Mouse (Mus musculus) stomach, embryonic 16.5 days (tissue): ENCODE results near the gene Vangl1. TPM values are rescaled to one million over a fixed set of nuclear protein-coding genes. Genes with fewer than 3 reads are reported as not detected.

Experiments
- ATAC-seq: fragments of 200-750 bp; cut with Nextera tagmentation; 2 replicates; pipeline ENCODE4 v1.8.0; 2017; ENCODE audit warnings: moderate number of reproducible peaks, moderate TSS enrichment; ENCODE audit not compliant: insufficient read depth, low FRiP score
- H3K27ac ChIP-seq: fragments of 300-500 bp; sonication (generic); 2 replicates; pipeline ENCODE4 v1.5.1; 2014; ENCODE audit warnings: low read length
- H3K27me3 ChIP-seq: fragments of 300-500 bp; sonication (generic); 2 replicates; pipeline ENCODE4 v1.6.1; 2014; ENCODE audit warnings: low read length, control low read depth, mixed read lengths; ENCODE audit not compliant: control insufficient read depth, insufficient read depth
- H3K36me3 ChIP-seq: fragments of 300-500 bp; sonication (generic); 2 replicates; pipeline ENCODE4 v1.6.1; 2014; ENCODE audit warnings: low read length; ENCODE audit not compliant: control insufficient read depth, insufficient read depth
- H3K4me1 ChIP-seq: fragments of 300-500 bp; sonication (generic); 2 replicates; pipeline ENCODE4 v1.6.1; 2014; ENCODE audit warnings: low read length, control low read depth, mixed read lengths; ENCODE audit not compliant: control insufficient read depth, insufficient read depth
- H3K4me2 ChIP-seq: fragments of 300-500 bp; sonication (generic); 2 replicates; pipeline ENCODE4 v1.6.1; 2014; ENCODE audit warnings: low read depth, low read length, mixed read lengths
- H3K4me3 ChIP-seq: fragments of 300-500 bp; sonication (generic); replicated peaks from 2 replicates; pipeline ENCODE4 v1.5.1; 2014; ENCODE audit warnings: mild to moderate bottlenecking, low read length
- H3K9ac ChIP-seq: fragments of 300-500 bp; sonication (generic); 2 replicates; pipeline ENCODE4 v1.6.1; 2014; ENCODE audit warnings: low read length
- H3K9me3 ChIP-seq: fragments of 300-500 bp; sonication (generic); replicated peaks from 2 replicates; pipeline ENCODE4 v1.6.1; 2016; ENCODE audit warnings: low read length, control low read depth; ENCODE audit not compliant: control insufficient read depth
- WGBS: fragments of 180-500 bp; shearing (Covaris S2); extraction: QIAGEN DNeasy Blood & Tissue Kit; methylation state at CpG from one replicate; pipeline ENCODE4 v1.1.7; 2014; 5-methylcytosine and 5-hydroxymethylcytosine counted together
- polyA plus RNA-seq: library from polyadenylated mRNA; unstranded; fragments of >200 nt; fragmentation: Nextera tagmentation; extraction: Ambion mirVana; gene quantifications from 2 replicates; pipeline ENCODE4 v1.2.1, GENCODE M21; 2015

Vangl1 gene
- polyA plus RNA-seq, 1 experiment from 2014 or later: 30.7 TPM

DNA sequence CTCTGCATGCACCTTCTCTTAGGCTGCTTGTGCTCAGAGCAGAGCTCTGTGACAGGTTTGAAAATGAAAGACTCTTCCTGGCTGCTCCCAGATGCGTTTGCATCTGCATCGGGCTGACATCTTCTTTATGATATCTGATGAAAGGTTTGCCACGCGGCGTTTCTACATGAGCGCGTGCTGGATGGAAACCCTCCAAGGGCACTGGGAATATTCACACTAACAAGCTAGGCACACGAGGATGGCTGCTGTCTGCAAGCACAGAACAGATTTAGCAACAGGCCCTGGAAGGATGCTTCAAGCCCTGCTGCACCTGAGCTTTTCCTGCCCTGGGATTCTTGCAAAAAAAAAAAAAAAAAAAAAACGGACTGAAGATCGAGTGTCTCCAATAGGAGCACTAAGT, 67.3 kb downstream of the Vangl1 start:
- H3K27ac ChIP-seq: peak overlapping the region; percentile 95
- WGBS: 70% methylated on average over 10 of the region's 10 CpGs

DNA sequence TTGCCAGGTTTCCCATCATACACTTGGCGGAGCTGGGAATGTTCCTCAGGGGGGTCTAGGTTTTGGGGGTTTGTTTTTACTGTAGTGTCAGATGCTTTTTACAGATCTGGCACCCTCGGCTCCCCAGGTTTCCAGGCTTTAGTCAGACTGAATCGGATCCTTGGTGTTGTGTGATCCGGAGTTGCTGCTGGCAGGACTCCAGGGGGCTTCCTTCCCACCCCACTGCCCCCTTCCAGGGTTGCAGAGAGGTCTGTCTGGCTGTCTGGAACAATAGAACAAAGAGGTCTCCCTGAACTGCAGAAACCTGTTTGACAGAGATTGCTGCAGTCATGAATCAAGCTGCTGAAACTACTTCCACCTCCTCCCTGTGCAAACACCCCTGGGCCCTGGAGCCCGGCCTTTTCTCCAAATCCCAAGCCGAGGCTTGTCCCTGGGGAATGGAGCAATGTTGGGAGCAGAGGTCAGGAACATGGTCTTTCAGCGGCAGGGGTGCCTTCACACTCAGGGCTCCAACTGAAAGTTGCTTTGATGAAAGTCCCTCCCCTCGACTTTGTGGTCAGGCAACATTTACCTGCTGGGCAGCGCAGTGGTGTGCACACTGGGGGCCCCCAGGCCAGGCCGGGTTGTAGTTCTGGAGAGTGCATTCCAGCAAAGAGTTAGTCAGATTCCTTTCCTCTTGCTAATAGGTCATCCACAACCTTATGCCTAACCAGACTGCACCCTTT, 68.9 kb downstream of the Vangl1 start:
- H3K4me2 ChIP-seq: 0 out of 2 replicates have a peak overlapping the region, but pooled peaks have one; percentile 11
- peak; percentile 89 for ATAC-seq
- peak overlapping the region; percentile 95 for H3K27ac ChIP-seq
- 23% methylated on average over 10 of the region's 10 CpGs for WGBS
- H3K9ac ChIP-seq: peak overlapping the region; percentile 56; the same call in 1 of the 2 replicates
- no peaks in the 10 kb centered on the region for H3K36me3 ChIP-seq
- H3K4me3 ChIP-seq: no peak overlapping the region
- no peaks in the 10 kb centered on the region for H3K27me3 ChIP-seq
- peaks cover 18% of the 10 kb centered on the region for H3K4me1 ChIP-seq
- H3K9me3 ChIP-seq: no peaks in the 10 kb centered on the region

More for the DNA sequence above, 67.3 kb downstream of the Vangl1 start:
- Histone ChIP-seq H3K4me2 (no peak overlapping the region), H3K36me3 (no peaks in the 10 kb centered on the region), H3K4me3 (no peak overlapping the region), H3K4me1 (peaks cover 18% of the 10 kb centered on the region), H3K9me3 (no peaks in the 10 kb centered on the region), H3K9ac (peak overlapping the region; percentile 18; the same call in 1 of the 2 replicates), H3K27me3 (no peaks in the 10 kb centered on the region)
- no peak for ATAC-seq

DNA sequence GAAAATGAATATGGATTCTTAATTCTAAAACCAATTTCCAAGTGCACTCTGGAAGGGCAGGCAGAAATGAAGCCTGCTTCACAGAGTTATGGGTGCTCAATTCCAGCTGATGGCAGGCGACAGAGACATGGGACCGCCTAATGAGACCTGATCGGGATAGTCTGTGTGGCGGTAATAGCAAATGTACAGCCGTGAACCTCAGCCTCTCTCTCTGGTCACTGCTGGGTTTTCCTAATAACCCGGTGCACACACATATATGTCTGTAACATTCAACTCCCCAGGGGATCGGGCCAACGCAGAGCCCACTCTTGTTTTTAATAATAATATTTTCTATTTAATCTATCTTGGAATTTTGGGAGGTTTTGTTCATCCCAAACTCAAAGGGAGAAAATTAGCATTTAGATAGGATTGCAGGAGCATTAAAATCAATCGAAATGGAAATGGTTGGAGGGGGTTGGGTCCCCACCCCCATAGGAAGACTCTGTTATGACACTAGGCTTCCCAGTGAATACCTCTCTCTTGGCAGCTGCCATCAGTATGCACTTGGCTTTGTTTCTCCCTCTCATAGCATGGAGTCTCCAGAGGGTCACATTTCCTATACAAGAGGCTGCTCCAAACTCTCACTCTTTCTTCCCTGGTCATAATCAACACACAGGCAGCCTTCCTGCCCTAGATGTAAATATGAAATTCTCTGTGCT, 72.7 kb downstream of the Vangl1 start:
- 91% methylated on average over 9 of the region's 9 CpGs for WGBS

DNA sequence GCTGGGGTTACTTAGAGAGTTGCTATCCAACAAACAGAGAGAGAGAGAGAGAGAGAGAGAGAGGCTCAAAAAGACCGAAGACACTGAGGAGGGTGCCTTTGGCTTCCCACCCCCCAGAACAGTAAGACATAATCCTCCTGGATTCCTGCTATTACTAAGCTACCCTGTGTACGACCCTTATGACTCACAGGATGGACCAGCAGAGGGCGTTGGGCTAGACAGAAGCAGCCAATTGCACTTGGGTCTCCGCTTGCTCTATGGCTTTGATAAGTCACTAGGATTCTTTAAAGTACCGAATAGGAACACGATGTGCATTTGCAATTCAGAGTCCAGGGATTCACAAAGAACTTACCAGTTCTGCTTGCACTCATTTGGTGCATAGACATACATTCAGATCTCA, 74.0 kb downstream of the Vangl1 start:
- no peaks in the 10 kb centered on the region for H3K36me3 ChIP-seq
- H3K4me3 ChIP-seq: no peak overlapping the region
- no peak overlapping the region for H3K4me2 ChIP-seq
- H3K4me1 ChIP-seq: 0 out of 2 replicates have a peak, but pooled peaks cover 4% of the 10 kb centered on the region
- no peak for ATAC-seq
- no peak overlapping the region for H3K27ac ChIP-seq
- H3K9ac ChIP-seq: no peak overlapping the region
- H3K9me3 ChIP-seq: no peaks in the 10 kb centered on the region
- WGBS: 73% methylated on average over 6 of the region's 6 CpGs
- H3K27me3 ChIP-seq: no peaks in the 10 kb centered on the region

More for the DNA sequence above, 72.7 kb downstream of the Vangl1 start:
- ATAC-seq: no peak
- Histone ChIP-seq H3K4me1 (peaks cover 16% of the 10 kb centered on the region), H3K9ac (no peak overlapping the region), H3K4me2 (no peak overlapping the region), H3K9me3 (no peaks in the 10 kb centered on the region), H3K36me3 (no peaks in the 10 kb centered on the region), H3K27ac (no peak overlapping the region), H3K4me3 (no peak overlapping the region), H3K27me3 (no peaks in the 10 kb centered on the region)

DNA sequence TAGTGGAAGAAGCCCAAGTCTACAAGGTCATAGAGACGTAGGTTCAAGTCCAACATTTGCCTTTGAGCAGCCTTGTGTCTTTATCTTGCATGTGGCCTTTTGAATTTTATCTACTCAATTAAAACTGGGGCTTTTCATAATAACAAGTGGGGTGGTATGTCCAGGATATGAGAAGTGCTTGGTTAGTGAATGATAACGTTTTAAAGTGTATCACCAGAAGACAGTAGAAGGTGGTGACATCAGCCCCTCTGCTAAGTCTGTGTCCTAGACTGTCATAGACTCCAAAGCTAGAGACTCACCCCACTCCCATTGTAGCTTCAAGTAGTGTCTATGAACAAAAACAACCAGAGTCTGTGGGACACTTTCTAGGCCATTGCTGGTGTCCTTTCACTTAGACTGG, 76.3 kb downstream of the Vangl1 start:
- H3K9me3 ChIP-seq: no peaks in the 10 kb centered on the region
- WGBS: 87% methylated on average over 2 of the region's 2 CpGs
- H3K36me3 ChIP-seq: no peaks in the 10 kb centered on the region
- H3K4me3 ChIP-seq: no peak overlapping the region
- H3K27me3 ChIP-seq: no peaks in the 10 kb centered on the region
- H3K4me2 ChIP-seq: no peak overlapping the region
- H3K9ac ChIP-seq: no peak overlapping the region
- ATAC-seq: no peak
- no peaks in the 10 kb centered on the region for H3K4me1 ChIP-seq
- H3K27ac ChIP-seq: no peak overlapping the region

DNA sequence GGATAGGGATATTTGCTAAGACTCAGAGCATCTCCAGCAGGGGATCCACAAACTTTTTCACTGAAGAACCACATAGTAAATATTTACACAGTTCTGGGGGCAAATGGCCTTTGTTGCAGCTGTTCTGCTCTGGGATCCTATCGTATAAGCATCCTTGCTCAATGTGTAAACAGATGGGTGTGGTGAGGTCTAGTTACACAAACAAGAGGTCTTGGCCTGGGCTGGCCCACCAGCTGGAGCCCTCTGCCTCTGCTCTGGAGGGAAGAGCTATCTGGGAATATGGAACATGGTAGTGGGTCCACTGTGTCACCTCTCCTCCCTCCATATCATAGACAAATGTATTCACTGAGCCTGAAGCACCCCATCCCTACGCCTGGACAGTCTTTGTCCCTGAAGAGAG, 77.4 kb downstream of the Vangl1 start:
- no peaks in the 10 kb centered on the region for H3K4me1 ChIP-seq
- ATAC-seq: 0 out of 2 replicates have a peak, but pooled peaks have one; percentile 50

DNA sequence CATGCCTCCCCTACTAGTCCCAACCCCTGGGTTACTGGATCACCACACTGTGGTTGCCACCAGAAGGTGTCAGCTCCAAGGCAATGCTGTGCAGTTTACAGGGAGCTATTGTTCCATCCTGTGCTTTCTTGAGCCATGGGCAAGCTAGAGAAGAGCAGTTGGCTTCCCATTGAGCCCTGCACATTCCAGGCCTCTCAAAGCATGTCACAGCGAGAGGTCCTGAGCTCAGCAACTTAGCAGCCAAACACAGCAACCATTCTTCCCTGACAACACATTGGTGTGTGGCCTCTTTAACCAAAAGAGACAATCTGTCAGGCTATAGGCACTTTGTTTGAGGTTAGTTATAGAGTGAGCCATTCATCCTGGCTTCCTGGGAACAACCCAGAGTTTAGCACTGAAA, 78.9 kb downstream of the Vangl1 start:
- Histone ChIP-seq H3K4me3 (no peak overlapping the region), H3K9ac (no peak overlapping the region), H3K27me3 (no peaks in the 10 kb centered on the region), H3K4me1 (no peaks in the 10 kb centered on the region), H3K9me3 (no peaks in the 10 kb centered on the region), H3K36me3 (no peaks in the 10 kb centered on the region), H3K27ac (no peak overlapping the region), H3K4me2 (no peak overlapping the region)
- ATAC-seq: no peak
- 74% methylated on average over 1 of the region's 1 CpGs for WGBS

More for the DNA sequence above, 77.4 kb downstream of the Vangl1 start:
- Histone ChIP-seq H3K9ac (no peak overlapping the region), H3K27ac (no peak overlapping the region), H3K27me3 (no peaks in the 10 kb centered on the region), H3K9me3 (no peaks in the 10 kb centered on the region), H3K4me3 (no peak overlapping the region), H3K4me2 (no peak overlapping the region), H3K36me3 (no peaks in the 10 kb centered on the region)
- WGBS: 58% methylated on average over 2 of the region's 2 CpGs

DNA sequence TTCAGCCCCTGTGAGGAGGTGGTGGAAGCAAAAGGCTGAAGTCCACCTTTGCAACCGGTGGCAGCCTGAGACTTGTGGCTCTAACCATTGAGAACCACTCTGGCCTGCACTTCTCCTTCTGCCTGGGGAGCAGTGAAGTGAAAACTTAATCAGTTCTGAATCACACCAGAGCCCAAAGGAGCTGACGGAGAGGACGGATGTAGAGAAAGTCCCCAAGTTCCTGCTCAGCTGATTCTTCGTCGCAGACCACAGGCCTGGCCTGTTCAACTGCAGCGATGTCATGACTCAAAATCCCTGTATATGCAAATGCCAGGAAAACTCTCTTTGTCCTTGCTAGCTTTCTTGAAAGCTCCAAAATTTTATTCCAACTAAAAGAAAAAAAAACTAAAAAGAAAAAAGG, 80.8 kb downstream of the Vangl1 start:
- H3K36me3 ChIP-seq: no peaks in the 10 kb centered on the region
- no peaks in the 10 kb centered on the region for H3K27me3 ChIP-seq
- WGBS: 73% methylated on average over 6 of the region's 6 CpGs

DNA sequence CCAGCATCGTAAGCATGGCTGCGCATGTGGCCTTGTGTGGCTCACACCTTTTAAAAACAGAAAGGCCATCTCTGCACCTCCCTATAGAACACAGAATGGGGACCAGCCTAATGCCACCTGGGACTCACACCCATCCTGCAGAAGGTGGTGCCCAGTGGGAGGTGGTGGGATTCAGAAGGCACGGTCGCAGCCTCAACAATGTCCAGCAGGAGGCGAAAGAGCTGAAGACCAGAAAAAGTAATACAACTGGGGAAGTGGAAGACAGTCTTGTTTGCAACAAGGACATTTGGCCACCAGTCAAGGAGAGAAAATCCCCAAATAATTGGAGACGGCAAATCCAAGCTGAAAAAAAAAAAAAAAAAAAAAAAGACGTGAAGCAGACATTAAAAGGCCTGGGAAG, 82.4 kb downstream of the Vangl1 start:
- no peak overlapping the region for H3K4me2 ChIP-seq
- H3K4me3 ChIP-seq: no peak overlapping the region
- H3K9ac ChIP-seq: no peak overlapping the region
- 74% methylated on average over 7 of the region's 7 CpGs for whole genome bisulfite sequencing
- H3K36me3 ChIP-seq: no peaks in the 10 kb centered on the region
- H3K27ac ChIP-seq: no peak overlapping the region
- H3K9me3 ChIP-seq: no peaks in the 10 kb centered on the region
- no peaks in the 10 kb centered on the region for H3K4me1 ChIP-seq
- no peak for ATAC-seq
- H3K27me3 ChIP-seq: no peaks in the 10 kb centered on the region

More for the DNA sequence above, 80.8 kb downstream of the Vangl1 start:
- H3K27ac ChIP-seq: no peak overlapping the region
- no peaks in the 10 kb centered on the region for H3K9me3 ChIP-seq
- ATAC-seq: no peak
- no peak overlapping the region for H3K9ac ChIP-seq
- no peak overlapping the region for H3K4me2 ChIP-seq
- H3K4me1 ChIP-seq: no peaks in the 10 kb centered on the region
- no peak overlapping the region for H3K4me3 ChIP-seq
